Comparison of ENCODE assay signal across 25 mouse cellular contexts in the genomic region with DNA sequence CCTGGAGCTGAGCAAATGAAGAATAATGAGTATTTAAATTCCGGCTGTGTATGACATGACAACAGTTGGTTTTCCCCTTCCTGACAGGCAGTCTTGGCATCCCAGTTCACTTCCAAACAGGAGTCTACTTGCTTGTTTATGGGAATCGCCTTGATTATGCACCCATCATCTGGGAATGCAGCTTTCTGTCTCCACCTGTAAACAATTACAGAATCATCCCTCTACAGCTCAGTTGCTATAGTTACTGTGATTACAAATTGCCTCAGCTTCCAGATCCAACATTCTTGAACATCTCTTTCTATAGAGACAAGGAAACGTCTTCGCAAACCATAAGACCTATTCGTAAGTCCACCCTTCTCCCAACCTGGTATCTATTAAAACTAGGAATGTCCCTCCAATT.
DNase-seq lines count a peak whose midpoint lies in the region; ATAC-seq and TF ChIP-seq lines count a peak whose summit lies in the region.
"Had no signal": no experiment of that assay in that cellular context is flagged by ENCODE, and none has a peak within 500 bp of the region (broad histone marks: within the 10 kb centered on the region; RNA-seq: fewer than 3 reads in every experiment).

No protein-coding gene starts in this region.

- WGBS in forebrain, postnatal 0 days, result 77% methylated on average over 5 of the region's 5 CpGs
- WGBS in forebrain, embryonic 11.5 days, result 89% methylated on average over 5 of the region's 5 CpGs
- 60% methylated on average over 5 of the region's 5 CpGs for WGBS in embryonic facial prominence, embryonic 14.5 days

- H3K36me3 ChIP-seq in forebrain, postnatal 0 days (ENCODE audit: insufficient read depth), result no peaks in the 10 kb centered on the region
- no peaks in the 10 kb centered on the region for H3K36me3 ChIP-seq in forebrain, embryonic 11.5 days (ENCODE audit: control insufficient read depth, insufficient read depth, low read length)
- H3K36me3 ChIP-seq in embryonic facial prominence, embryonic 14.5 days (ENCODE audit: control insufficient read depth, insufficient read depth, low read length), result no peaks in the 10 kb centered on the region
- H3K36me3 ChIP-seq: embryonic facial prominence, embryonic 13.5 days; forebrain, embryonic 10.5 days; hindbrain, embryonic 10.5 days; kidney, embryonic 15.5 days had no signal

- DNase-seq in forebrain, postnatal 0 days, result peak; percentile 12
- no peak for DNase-seq in forebrain, embryonic 11.5 days (ENCODE audit: low spot score)
- peak; percentile 45 for DNase-seq in 3T3-L1 (ENCODE audit: low read depth, low spot score)
- DNase-seq in brain, adult 2 months (ENCODE audit: low read depth, low spot score), result peak; percentile 9
- DNase-seq in embryonic facial prominence, embryonic 14.5 days (ENCODE audit: low spot score), result peak; percentile 52
- DNase-seq in kidney, postnatal 25 days, result no peak
- no peak for DNase-seq in kidney, adult 9 months
- DNase-seq: adrenal gland, postnatal 10 days; adrenal gland, postnatal 36 days; cerebellum, adult 18-20 months; cerebellum, adult 9-10 months; cerebellum, postnatal 25 days; gastrocnemius, adult 2 months; gastrocnemius, postnatal 14 days; heart, adult 11 months; heart, postnatal 36 days; kidney, adult 2 months had no signal

- H3K4me3 ChIP-seq in forebrain, postnatal 0 days (ENCODE audit: low read depth, low read length), result no peak overlapping the region
- no peak overlapping the region for H3K4me3 ChIP-seq in forebrain, embryonic 11.5 days (ENCODE audit: low read depth, low read length)
- H3K4me3 ChIP-seq in embryonic facial prominence, embryonic 14.5 days (ENCODE audit: low read depth, low read length), result no peak overlapping the region
- H3K4me3 ChIP-seq: embryonic facial prominence, embryonic 13.5 days; forebrain, embryonic 10.5 days; gastrocnemius, adult 2 months; hindbrain, embryonic 10.5 days; kidney, embryonic 15.5 days had no signal

- H3K9ac ChIP-seq in forebrain, postnatal 0 days, result no peak overlapping the region
- H3K9ac ChIP-seq in forebrain, embryonic 11.5 days (ENCODE audit: low read length), result no peak overlapping the region
- no peak overlapping the region for H3K9ac ChIP-seq in embryonic facial prominence, embryonic 14.5 days (ENCODE audit: low read depth, low read length)
- H3K9ac ChIP-seq: embryonic facial prominence, embryonic 13.5 days; hindbrain, embryonic 14.5 days; kidney, embryonic 15.5 days had no signal

- ATAC-seq in forebrain, postnatal 0 days, result peak; percentile 58
- no peak for ATAC-seq in forebrain, embryonic 11.5 days (replicated peaks; ENCODE audit: low FRiP score)
- ATAC-seq in embryonic facial prominence, embryonic 14.5 days (ENCODE audit: low read depth), result peak; percentile 55; the same call in 1 of the 2 replicates
- ATAC-seq: forebrain, embryonic 14.5 days; intestine, postnatal 0 days had no signal

- no peak overlapping the region for H3K4me2 ChIP-seq in forebrain, postnatal 0 days (ENCODE audit: low read depth)
- H3K4me2 ChIP-seq in forebrain, embryonic 11.5 days (ENCODE audit: low read depth, low read length, severe bottlenecking), result no peak overlapping the region
- H3K4me2 ChIP-seq in embryonic facial prominence, embryonic 14.5 days (ENCODE audit: low read depth, low read length), result no peak overlapping the region
- H3K4me2 ChIP-seq: embryonic facial prominence, embryonic 13.5 days; heart, embryonic 11.5 days; hindbrain, embryonic 14.5 days; kidney, embryonic 15.5 days had no signal

- H3K4me1 ChIP-seq in forebrain, postnatal 0 days (ENCODE audit: insufficient read depth), result no peaks in the 10 kb centered on the region
- H3K4me1 ChIP-seq in forebrain, embryonic 11.5 days (replicated peaks; ENCODE audit: control insufficient read depth, insufficient read depth, low read length), result no peaks in the 10 kb centered on the region
- no peaks in the 10 kb centered on the region; the same call in 1 of the 2 replicates for H3K4me1 ChIP-seq in embryonic facial prominence, embryonic 14.5 days (ENCODE audit: control insufficient read depth, insufficient read depth, low read length)
- H3K4me1 ChIP-seq: embryonic facial prominence, embryonic 13.5 days; forebrain, embryonic 10.5 days; hindbrain, embryonic 10.5 days; kidney, embryonic 15.5 days had no signal

- H3K9me3 ChIP-seq in forebrain, postnatal 0 days (ENCODE audit: low read length), result no peaks in the 10 kb centered on the region
- H3K9me3 ChIP-seq in forebrain, embryonic 11.5 days (ENCODE audit: control insufficient read depth, low read length), result no peaks in the 10 kb centered on the region
- no peaks in the 10 kb centered on the region for H3K9me3 ChIP-seq in embryonic facial prominence, embryonic 14.5 days (ENCODE audit: control insufficient read depth, low read length)
- H3K9me3 ChIP-seq: embryonic facial prominence, embryonic 13.5 days; forebrain, embryonic 10.5 days; hindbrain, embryonic 10.5 days; kidney, embryonic 15.5 days had no signal

- no peak overlapping the region for H3K27ac ChIP-seq in forebrain, postnatal 0 days (ENCODE audit: low read depth, low read length)
- H3K27ac ChIP-seq in forebrain, embryonic 11.5 days (ENCODE audit: low read depth, low read length), result no peak overlapping the region
- H3K27ac ChIP-seq in embryonic facial prominence, embryonic 14.5 days (replicated peaks; ENCODE audit: low read depth, low read length), result no peak overlapping the region
- H3K27ac ChIP-seq: embryonic facial prominence, embryonic 13.5 days; forebrain, embryonic 10.5 days; gastrocnemius, adult 2 months; hindbrain, embryonic 10.5 days; hindbrain, embryonic 14.5 days; kidney, embryonic 15.5 days had no signal

- no peak for TF ChIP-seq CTCF in forebrain, postnatal 0 days (IDR thresholded peaks at IDR 0.05; ENCODE audit: low read depth)

- H3K27me3 ChIP-seq in forebrain, postnatal 0 days (ENCODE audit: insufficient read depth, low read length), result no peaks in the 10 kb centered on the region
- H3K27me3 ChIP-seq in forebrain, embryonic 11.5 days (ENCODE audit: control insufficient read depth, insufficient read depth, low read length), result no peaks in the 10 kb centered on the region
- H3K27me3 ChIP-seq in embryonic facial prominence, embryonic 14.5 days (replicated peaks; ENCODE audit: control insufficient read depth, insufficient read depth, low read length), result no peaks in the 10 kb centered on the region
- H3K27me3 ChIP-seq: embryonic facial prominence, embryonic 13.5 days; kidney, embryonic 15.5 days had no signal

Comparison
In these comparisons a context has a peak if more than half of its experiments do, and no peak if none do; other contexts are left out.
1. DNase-seq: peak in forebrain, postnatal 0 days (single experiment), 3T3-L1 (single experiment), brain, adult 2 months (single experiment) and embryonic facial prominence, embryonic 14.5 days (single experiment); none in forebrain, embryonic 11.5 days (single experiment), kidney, postnatal 25 days (0 of 2) and kidney, adult 9 months (single experiment).